Mouse (Mus musculus): ENCODE data around the gene 1600014C23Rik. TPM values are rescaled to one million over a fixed set of nuclear protein-coding genes. Genes with fewer than 3 reads are reported as not detected.

Gene 1600014C23Rik
- polyA plus RNA-seq, 1 experiment from 2014 or later: not detected

DNA sequence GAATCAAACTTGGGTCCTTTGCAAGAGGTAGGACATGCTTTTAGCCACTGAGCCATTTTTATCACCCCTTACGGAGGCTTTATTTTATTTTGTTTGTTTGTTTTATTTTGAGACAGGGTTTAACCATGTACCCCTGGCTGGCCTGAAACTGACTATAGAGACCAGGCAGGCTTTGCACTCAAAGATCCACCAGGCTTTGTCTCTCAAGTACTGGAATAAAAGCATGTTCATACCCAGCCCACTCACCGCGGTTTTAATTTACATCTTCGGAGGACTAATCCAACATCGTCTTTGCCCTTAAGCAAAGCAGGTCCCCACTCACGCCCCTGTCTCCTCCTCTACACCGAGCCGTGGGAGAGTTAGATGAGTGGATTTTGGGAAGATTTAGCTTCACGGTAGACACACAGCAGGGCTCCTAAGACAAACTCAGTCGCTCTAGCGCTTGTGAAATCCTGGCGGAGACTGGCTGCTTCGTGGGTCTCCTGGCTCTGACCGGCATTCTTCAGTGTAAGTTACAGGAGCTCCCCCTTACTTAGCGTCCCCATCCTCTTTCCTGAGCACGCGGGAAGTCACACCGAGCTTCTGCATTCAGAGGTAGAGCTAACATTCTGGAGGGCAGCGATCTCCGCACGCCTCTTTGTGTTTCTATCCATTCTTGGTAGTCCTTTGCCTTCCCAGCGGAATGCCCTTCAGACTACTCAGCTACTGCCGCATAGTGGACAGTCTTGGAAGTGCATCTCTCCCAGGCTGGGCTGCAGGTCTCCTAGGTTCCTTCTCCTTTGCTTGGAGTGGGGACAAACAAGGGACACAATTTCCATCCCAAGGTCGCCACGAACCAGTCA, 9.7 kb downstream of the 1600014C23Rik start:
- Histone ChIP-seq H3K27me3 (ENCODE audit: control insufficient read depth, insufficient read depth, low read depth, low read length) (no peaks in the 10 kb centered on the region), H3K4me1 (ENCODE audit: control insufficient read depth, low read depth, low read length) (peaks cover 22% of the 10 kb centered on the region), H3K9me3 (replicated peaks; ENCODE audit: control insufficient read depth, low read length) (no peaks in the 10 kb centered on the region), H3K27ac (ENCODE audit: low read length) (no peak overlapping the region), H3K9ac (ENCODE audit: low read depth, low read length) (peak overlapping the region; percentile 48), H3K36me3 (ENCODE audit: control insufficient read depth, insufficient read depth) (no peaks in the 10 kb centered on the region), H3K4me3 (ENCODE audit: low read depth, low read length) (peak overlapping the region; percentile 50), H3K4me2 (ENCODE audit: low read depth, low read length) (peak overlapping the region; percentile 74)
- no peak for ATAC-seq (ENCODE audit: low read depth)
- WGBS (ENCODE audit: insufficient replicate concordance): 7% methylated on average over 25 of the region's 25 CpGs

DNA sequence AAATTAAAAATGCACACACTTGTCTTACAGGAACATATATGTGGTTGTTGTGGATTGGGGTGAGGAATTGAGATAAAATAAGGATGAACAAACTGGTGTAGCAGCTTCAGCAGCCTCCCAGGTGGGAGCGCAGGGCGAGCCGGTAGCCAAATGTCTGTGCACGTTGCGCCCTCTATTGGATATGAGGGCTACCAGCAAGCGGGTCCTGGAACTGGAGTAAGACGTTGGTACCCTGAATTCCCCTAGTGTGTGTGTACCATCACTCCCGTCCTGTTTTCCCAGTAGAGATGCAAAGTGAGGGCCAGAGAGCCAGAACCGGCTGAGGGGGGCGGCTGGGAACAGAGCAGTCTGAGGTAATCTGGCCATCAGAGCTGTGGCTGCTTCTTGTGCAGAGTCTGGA, 15.3 kb downstream of the 1600014C23Rik start:
- 0 out of 2 replicates have a peak, but pooled peaks have one; percentile 39 for ATAC-seq (ENCODE audit: low read depth)
- WGBS (ENCODE audit: insufficient replicate concordance): 2% methylated on average over 10 of the region's 10 CpGs
- Histone ChIP-seq H3K27me3 (ENCODE audit: control insufficient read depth, insufficient read depth, low read depth, low read length) (no peaks in the 10 kb centered on the region), H3K9ac (ENCODE audit: low read depth, low read length) (no peak overlapping the region), H3K9me3 (replicated peaks; ENCODE audit: control insufficient read depth, low read length) (no peaks in the 10 kb centered on the region), H3K36me3 (ENCODE audit: control insufficient read depth, insufficient read depth) (no peaks in the 10 kb centered on the region), H3K4me1 (ENCODE audit: control insufficient read depth, low read depth, low read length) (no peaks in the 10 kb centered on the region), H3K27ac (ENCODE audit: low read length) (no peak overlapping the region), H3K4me2 (ENCODE audit: low read depth, low read length) (no peak overlapping the region), H3K4me3 (ENCODE audit: low read depth, low read length) (no peak overlapping the region)

- 27% methylated on average over 3 of the region's 3 CpGs for WGBS (ENCODE audit: insufficient replicate concordance)
- no peak for ATAC-seq (ENCODE audit: low read depth)
- Histone ChIP-seq H3K9ac (ENCODE audit: low read depth, low read length) (no peak overlapping the region), H3K36me3 (ENCODE audit: control insufficient read depth, insufficient read depth) (no peaks in the 10 kb centered on the region), H3K27me3 (ENCODE audit: control insufficient read depth, insufficient read depth, low read depth, low read length) (no peaks in the 10 kb centered on the region), H3K4me3 (ENCODE audit: low read depth, low read length) (no peak overlapping the region), H3K27ac (ENCODE audit: low read length) (no peak overlapping the region), H3K4me2 (ENCODE audit: low read depth, low read length) (no peak overlapping the region), H3K9me3 (replicated peaks; ENCODE audit: control insufficient read depth, low read length) (no peaks in the 10 kb centered on the region), H3K4me1 (ENCODE audit: control insufficient read depth, low read depth, low read length) (no peaks in the 10 kb centered on the region)
These were observed 22.1 kb downstream of the 1600014C23Rik start for GRCm38 (mm10) chr17:45711525-45711924.

- H3K4me2 ChIP-seq (ENCODE audit: low read depth, low read length): no peak overlapping the region
- no peaks in the 10 kb centered on the region for H3K36me3 ChIP-seq (ENCODE audit: control insufficient read depth, insufficient read depth)
- H3K4me3 ChIP-seq (ENCODE audit: low read depth, low read length): no peak overlapping the region
- ATAC-seq (ENCODE audit: low read depth): no peak
- no peaks in the 10 kb centered on the region for H3K27me3 ChIP-seq (ENCODE audit: control insufficient read depth, insufficient read depth, low read depth, low read length)
- H3K27ac ChIP-seq (ENCODE audit: low read length): no peak overlapping the region
- WGBS (ENCODE audit: insufficient replicate concordance): 46% methylated on average over 8 of the region's 8 CpGs
- H3K9ac ChIP-seq (ENCODE audit: low read depth, low read length): no peak overlapping the region
- no peaks in the 10 kb centered on the region for H3K4me1 ChIP-seq (ENCODE audit: control insufficient read depth, low read depth, low read length)
- no peaks in the 10 kb centered on the region for H3K9me3 ChIP-seq (replicated peaks; ENCODE audit: control insufficient read depth, low read length)
These were observed 23.2 kb downstream of the 1600014C23Rik start for GRCm38 (mm10) chr17:45710407-45710806.

DNA sequence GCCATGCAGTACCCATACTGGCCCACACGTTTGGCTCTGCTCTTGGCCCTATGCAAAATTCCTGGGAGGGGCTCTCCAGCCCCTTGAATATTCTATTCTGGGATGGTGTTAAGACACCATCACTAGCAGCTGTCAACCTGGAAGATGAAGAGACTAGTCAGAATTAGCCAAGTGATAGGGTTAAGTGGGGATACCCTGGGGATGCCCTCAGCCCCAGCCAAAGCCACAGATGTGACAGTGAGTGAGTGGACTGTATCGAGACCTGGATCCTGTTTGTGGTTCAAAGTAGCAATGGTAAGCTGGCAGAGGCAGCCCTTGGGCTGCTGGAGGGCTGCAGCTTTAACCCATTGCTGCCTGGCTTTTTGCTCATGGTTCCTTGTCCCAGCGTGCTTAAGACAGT, 23.8 kb downstream of the 1600014C23Rik start:
- no peak overlapping the region for H3K9ac ChIP-seq (ENCODE audit: low read depth, low read length)
- no peak overlapping the region for H3K4me2 ChIP-seq (ENCODE audit: low read depth, low read length)
- no peak for ATAC-seq (ENCODE audit: low read depth)
- H3K27me3 ChIP-seq (ENCODE audit: control insufficient read depth, insufficient read depth, low read depth, low read length): no peaks in the 10 kb centered on the region
- H3K9me3 ChIP-seq (replicated peaks; ENCODE audit: control insufficient read depth, low read length): no peaks in the 10 kb centered on the region
- whole genome bisulfite sequencing (ENCODE audit: insufficient replicate concordance): 28% methylated on average over 3 of the region's 3 CpGs
- no peaks in the 10 kb centered on the region for H3K36me3 ChIP-seq (ENCODE audit: control insufficient read depth, insufficient read depth)
- H3K4me3 ChIP-seq (ENCODE audit: low read depth, low read length): no peak overlapping the region
- no peaks in the 10 kb centered on the region for H3K4me1 ChIP-seq (ENCODE audit: control insufficient read depth, low read depth, low read length)
- H3K27ac ChIP-seq (ENCODE audit: low read length): no peak overlapping the region

DNA sequence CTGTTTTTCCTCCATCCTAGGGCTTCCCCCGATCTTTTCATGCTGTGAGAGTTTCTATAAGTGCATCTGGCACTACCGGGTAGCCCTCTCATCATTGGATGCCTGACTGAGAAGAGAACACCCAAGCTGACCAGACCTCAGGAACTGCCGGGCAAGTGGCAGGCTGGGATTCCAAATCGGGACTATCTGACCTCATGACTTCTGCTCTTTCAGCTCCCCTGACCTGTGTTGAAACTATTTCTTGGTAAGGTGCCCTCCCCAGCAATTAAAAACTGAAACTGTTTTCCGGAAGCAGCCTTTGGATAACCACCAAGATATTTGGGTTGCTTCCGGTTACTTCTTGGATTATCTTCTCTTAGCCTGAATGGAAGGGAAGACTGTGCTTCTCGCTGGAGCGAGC, 25.5 kb downstream of the 1600014C23Rik start:
- H3K4me3 ChIP-seq (ENCODE audit: low read depth, low read length): no peak overlapping the region
- H3K36me3 ChIP-seq (ENCODE audit: control insufficient read depth, insufficient read depth): no peaks in the 10 kb centered on the region
- peaks cover 3% of the 10 kb centered on the region for H3K4me1 ChIP-seq (ENCODE audit: control insufficient read depth, low read depth, low read length)
- H3K9ac ChIP-seq (ENCODE audit: low read depth, low read length): no peak overlapping the region
- H3K4me2 ChIP-seq (ENCODE audit: low read depth, low read length): no peak overlapping the region
- WGBS (ENCODE audit: insufficient replicate concordance): 72% methylated on average over 8 of the region's 8 CpGs
- no peaks in the 10 kb centered on the region for H3K27me3 ChIP-seq (ENCODE audit: control insufficient read depth, insufficient read depth, low read depth, low read length)
- no peak for ATAC-seq (ENCODE audit: low read depth)
- H3K27ac ChIP-seq (ENCODE audit: low read length): no peak overlapping the region
- no peaks in the 10 kb centered on the region for H3K9me3 ChIP-seq (replicated peaks; ENCODE audit: control insufficient read depth, low read length)

GRCm38 (mm10) chr17:45707376-45707775, 26.3 kb downstream of the 1600014C23Rik start:
- no peaks in the 10 kb centered on the region for H3K27me3 ChIP-seq (ENCODE audit: control insufficient read depth, insufficient read depth, low read depth, low read length)
- WGBS (ENCODE audit: insufficient replicate concordance): 20% methylated on average over 3 of the region's 3 CpGs
- H3K9me3 ChIP-seq (replicated peaks; ENCODE audit: control insufficient read depth, low read length): no peaks in the 10 kb centered on the region
- no peaks in the 10 kb centered on the region for H3K36me3 ChIP-seq (ENCODE audit: control insufficient read depth, insufficient read depth)
- H3K27ac ChIP-seq (ENCODE audit: low read length): no peak overlapping the region
- ATAC-seq (ENCODE audit: low read depth): no peak
- no peak overlapping the region for H3K4me2 ChIP-seq (ENCODE audit: low read depth, low read length)
- H3K4me3 ChIP-seq (ENCODE audit: low read depth, low read length): no peak overlapping the region
- peaks cover 10% of the 10 kb centered on the region for H3K4me1 ChIP-seq (ENCODE audit: control insufficient read depth, low read depth, low read length)
- no peak overlapping the region for H3K9ac ChIP-seq (ENCODE audit: low read depth, low read length)

GRCm38 (mm10) chr17:45706796-45707195, 26.8 kb downstream of the 1600014C23Rik start:
- no peaks in the 10 kb centered on the region for H3K36me3 ChIP-seq (ENCODE audit: control insufficient read depth, insufficient read depth)
- no peak overlapping the region for H3K4me3 ChIP-seq (ENCODE audit: low read depth, low read length)
- H3K27me3 ChIP-seq (ENCODE audit: control insufficient read depth, insufficient read depth, low read depth, low read length): no peaks in the 10 kb centered on the region
- 29% methylated on average over 5 of the region's 5 CpGs for WGBS (ENCODE audit: insufficient replicate concordance)
- H3K27ac ChIP-seq (ENCODE audit: low read length): no peak overlapping the region
- no peak for ATAC-seq (ENCODE audit: low read depth)
- no peak overlapping the region for H3K9ac ChIP-seq (ENCODE audit: low read depth, low read length)
- no peak overlapping the region for H3K4me2 ChIP-seq (ENCODE audit: low read depth, low read length)
- peaks cover 14% of the 10 kb centered on the region for H3K4me1 ChIP-seq (ENCODE audit: control insufficient read depth, low read depth, low read length)
- H3K9me3 ChIP-seq (replicated peaks; ENCODE audit: control insufficient read depth, low read length): no peaks in the 10 kb centered on the region

GRCm38 (mm10) chr17:45703187-45703586, 30.5 kb downstream of the 1600014C23Rik start:
- ATAC-seq (ENCODE audit: low read depth): peak; percentile 27; the same call in 1 of the 2 replicates
- H3K27me3 ChIP-seq (ENCODE audit: control insufficient read depth, insufficient read depth, low read depth, low read length): no peaks in the 10 kb centered on the region
- peaks cover 29% of the 10 kb centered on the region for H3K4me1 ChIP-seq (ENCODE audit: control insufficient read depth, low read depth, low read length)
- peaks cover 2% of the 10 kb centered on the region; the same call in 1 of the 2 replicates for H3K36me3 ChIP-seq (ENCODE audit: control insufficient read depth, insufficient read depth)
- no peak overlapping the region for H3K4me2 ChIP-seq (ENCODE audit: low read depth, low read length)
- H3K27ac ChIP-seq (ENCODE audit: low read length): no peak overlapping the region
- no peak overlapping the region for H3K4me3 ChIP-seq (ENCODE audit: low read depth, low read length)
- H3K9me3 ChIP-seq (replicated peaks; ENCODE audit: control insufficient read depth, low read length): no peaks in the 10 kb centered on the region
- H3K9ac ChIP-seq (ENCODE audit: low read depth, low read length): no peak overlapping the region
- WGBS (ENCODE audit: insufficient replicate concordance): 11% methylated on average over 7 of the region's 7 CpGs

All from liver, embryonic 16.5 days (tissue).